Mouse (Mus musculus): ENCODE measurements around the gene Cep295. TPM values are rescaled to one million over a fixed set of nuclear protein-coding genes. Genes with fewer than 3 reads are reported as not detected.
A peak's percentile ranks its signal among the peaks of the same experiment; 100 is the strongest.
"Not testable (repeated sequence)": the region's sequence is repeated elsewhere in the genome, so short reads cannot be mapped to it uniquely, and the experiment has no call there.

Cep295 gene
- polyA plus RNA-seq, 1 experiment from 2014 or later, result 26.9 TPM

GRCm38 (mm10) chr9:15356916-15357483 lies 588 bp downstream of the Cep295 start:
- Histone ChIP-seq H3K4me2 (replicated peaks; ENCODE audit: low read depth, low read length) (peak overlapping the region; percentile 56), H3K4me1 (ENCODE audit: control insufficient read depth, insufficient read depth, low read length) (0 out of 2 replicates have a peak, but pooled peaks cover 6% of the 10 kb centered on the region), H3K4me3 (ENCODE audit: low read length) (peak overlapping the region; percentile 90), H3K27ac (ENCODE audit: low read depth, low read length) (peak overlapping the region; percentile 81), H3K9ac (ENCODE audit: low read depth, low read length) (peak overlapping the region; percentile 85), H3K27me3 (ENCODE audit: control insufficient read depth, insufficient read depth, low read length) (no peaks in the 10 kb centered on the region), H3K36me3 (ENCODE audit: control insufficient read depth, insufficient read depth, low read length) (peaks cover 14% of the 10 kb centered on the region), H3K9me3 (ENCODE audit: control insufficient read depth, low read length) (no peaks in the 10 kb centered on the region)
- no peak; the same call in 1 of the 2 replicates for ATAC-seq (ENCODE audit: low FRiP score, low TSS enrichment)
- 0% methylated on average over 9 of the region's 9 CpGs for WGBS

- H3K4me1 ChIP-seq (ENCODE audit: control insufficient read depth, insufficient read depth, low read length), result no peaks in the 10 kb centered on the region
- no peak overlapping the region for H3K4me3 ChIP-seq (ENCODE audit: low read length)
- H3K9ac ChIP-seq (ENCODE audit: low read depth, low read length), result no peak overlapping the region
- peaks cover 71% of the 10 kb centered on the region for H3K36me3 ChIP-seq (ENCODE audit: control insufficient read depth, insufficient read depth, low read length)
- H3K27ac ChIP-seq (ENCODE audit: low read depth, low read length), result no peak overlapping the region
- peak; percentile 64; the same call in 1 of the 2 replicates for ATAC-seq (ENCODE audit: low FRiP score, low TSS enrichment)
- no peaks in the 10 kb centered on the region for H3K27me3 ChIP-seq (ENCODE audit: control insufficient read depth, insufficient read depth, low read length)
- no peak overlapping the region for H3K4me2 ChIP-seq (replicated peaks; ENCODE audit: low read depth, low read length)
- WGBS, result 44% methylated on average over 2 of the region's 2 CpGs
- no peaks in the 10 kb centered on the region for H3K9me3 ChIP-seq (ENCODE audit: control insufficient read depth, low read length)
Measured at GRCm38 (mm10) chr9:15349925-15350324, 7.7 kb downstream of the Cep295 start.

DNA sequence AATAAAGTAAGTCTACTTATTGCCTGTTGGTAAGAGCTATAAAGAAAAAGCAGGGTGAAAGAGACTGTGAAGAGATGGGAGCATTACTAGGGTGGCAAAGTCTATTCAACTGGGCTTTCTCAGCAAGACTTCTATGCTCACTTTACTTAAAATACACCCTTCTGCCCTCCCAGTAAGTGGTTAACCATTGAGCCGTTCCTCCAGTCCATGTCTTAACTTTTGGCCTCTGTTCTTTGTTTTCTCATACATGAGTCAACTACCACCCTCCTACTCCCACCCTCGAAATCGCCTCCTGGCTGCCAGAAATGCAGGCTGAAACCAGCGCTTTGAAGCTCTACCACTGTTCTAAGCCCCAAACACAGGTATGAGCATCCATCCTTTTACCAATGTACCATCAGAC lies 19.8 kb downstream of the Cep295 start:
- Histone ChIP-seq H3K27me3 (ENCODE audit: control insufficient read depth, insufficient read depth, low read length) (no peaks in the 10 kb centered on the region), H3K9ac (ENCODE audit: low read depth, low read length) (no peak overlapping the region), H3K4me3 (ENCODE audit: low read length) (no peak overlapping the region), H3K36me3 (ENCODE audit: control insufficient read depth, insufficient read depth, low read length) (peaks cover 92% of the 10 kb centered on the region), H3K27ac (ENCODE audit: low read depth, low read length) (no peak overlapping the region), H3K4me1 (ENCODE audit: control insufficient read depth, insufficient read depth, low read length) (no peaks in the 10 kb centered on the region), H3K9me3 (ENCODE audit: control insufficient read depth, low read length) (no peaks in the 10 kb centered on the region), H3K4me2 (replicated peaks; ENCODE audit: low read depth, low read length) (no peak overlapping the region)
- 83% methylated on average over 4 of the region's 4 CpGs for WGBS
- no peak for ATAC-seq (ENCODE audit: low FRiP score, low TSS enrichment)

GRCm38 (mm10) chr9:15318170-15318742 lies 39.3 kb downstream of the Cep295 start:
- Histone ChIP-seq H3K27ac (ENCODE audit: low read depth, low read length) (no peak overlapping the region), H3K9ac (ENCODE audit: low read depth, low read length) (no peak overlapping the region), H3K4me2 (replicated peaks; ENCODE audit: low read depth, low read length) (no peak overlapping the region), H3K27me3 (ENCODE audit: control insufficient read depth, insufficient read depth, low read length) (no peaks in the 10 kb centered on the region), H3K36me3 (ENCODE audit: control insufficient read depth, insufficient read depth, low read length) (peaks cover 68% of the 10 kb centered on the region), H3K4me3 (ENCODE audit: low read length) (no peak overlapping the region), H3K9me3 (ENCODE audit: control insufficient read depth, low read length) (no peaks in the 10 kb centered on the region), H3K4me1 (ENCODE audit: control insufficient read depth, insufficient read depth, low read length) (no peaks in the 10 kb centered on the region)
- ATAC-seq (ENCODE audit: low FRiP score, low TSS enrichment), result 0 out of 2 replicates have a peak, but pooled peaks have one; percentile 15
- 70% methylated on average over 2 of the region's 2 CpGs for WGBS

DNA sequence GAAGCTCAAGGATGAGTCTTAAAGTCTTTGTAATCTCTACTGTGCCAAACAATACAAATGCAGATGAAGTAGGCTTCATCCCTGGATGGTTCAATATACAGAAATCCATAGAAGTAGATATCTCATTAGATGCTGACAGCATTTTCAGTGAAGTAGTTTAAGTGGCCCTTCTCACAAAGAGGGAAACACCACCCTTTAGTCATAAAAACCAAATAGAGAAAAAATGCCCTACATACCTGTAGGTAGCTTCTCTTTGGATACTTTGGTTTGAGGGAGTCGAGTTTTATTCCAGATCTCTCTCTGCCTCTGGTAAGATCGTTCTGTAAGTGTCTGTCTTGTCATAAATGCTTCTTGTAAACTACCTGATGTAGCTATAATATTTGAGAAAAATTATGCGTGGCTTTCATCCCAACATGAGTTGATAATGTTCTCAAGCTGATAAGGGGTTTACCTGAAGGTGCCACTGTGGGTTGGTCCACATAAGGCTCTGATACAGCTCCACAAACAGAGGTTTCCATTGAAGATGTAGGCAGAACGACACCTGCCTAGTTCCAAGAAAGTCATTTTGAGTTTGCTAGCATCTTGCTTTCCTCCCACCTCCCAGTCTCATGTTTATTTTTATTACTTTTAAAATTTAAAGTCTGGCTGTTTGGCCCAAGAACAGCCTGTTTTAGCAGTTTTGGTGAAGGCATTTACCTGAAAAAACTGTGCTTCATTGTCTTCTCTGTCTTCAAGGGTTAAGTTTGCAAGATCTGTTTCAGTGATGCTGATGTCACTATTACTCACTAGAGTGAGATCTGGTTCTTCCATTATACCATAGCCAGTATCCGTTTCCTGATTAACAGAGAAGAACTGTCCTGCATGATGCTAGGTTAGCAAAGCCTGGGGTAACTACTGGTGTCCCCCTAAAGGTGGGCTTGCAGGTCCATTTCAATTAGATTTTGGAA lies 40.1 kb downstream of the Cep295 start:
- Histone ChIP-seq H3K4me2 (replicated peaks; ENCODE audit: low read depth, low read length) (no peak overlapping the region), H3K27me3 (ENCODE audit: control insufficient read depth, insufficient read depth, low read length) (no peaks in the 10 kb centered on the region), H3K4me1 (ENCODE audit: control insufficient read depth, insufficient read depth, low read length) (no peaks in the 10 kb centered on the region), H3K27ac (ENCODE audit: low read depth, low read length) (no peak overlapping the region), H3K36me3 (ENCODE audit: control insufficient read depth, insufficient read depth, low read length) (peaks cover 69% of the 10 kb centered on the region), H3K9ac (ENCODE audit: low read depth, low read length) (no peak overlapping the region), H3K4me3 (ENCODE audit: low read length) (no peak overlapping the region), H3K9me3 (ENCODE audit: control insufficient read depth, low read length) (no peaks in the 10 kb centered on the region)
- no peak for ATAC-seq (ENCODE audit: low FRiP score, low TSS enrichment)
- WGBS, result 64% methylated on average over 5 of the region's 5 CpGs

GRCm38 (mm10) chr9:15316296-15316695 lies 41.3 kb downstream of the Cep295 start:
- H3K9ac ChIP-seq (ENCODE audit: low read depth, low read length); H3K4me1 ChIP-seq (ENCODE audit: control insufficient read depth, insufficient read depth, low read length); H3K4me3 ChIP-seq (ENCODE audit: low read length); H3K4me2 ChIP-seq (replicated peaks; ENCODE audit: low read depth, low read length); H3K27me3 ChIP-seq (ENCODE audit: control insufficient read depth, insufficient read depth, low read length); H3K9me3 ChIP-seq (ENCODE audit: control insufficient read depth, low read length); H3K27ac ChIP-seq (ENCODE audit: low read depth, low read length); ATAC-seq (ENCODE audit: low FRiP score, low TSS enrichment): not testable (repeated sequence)
- peaks cover 69% of the 10 kb centered on the region for H3K36me3 ChIP-seq (ENCODE audit: control insufficient read depth, insufficient read depth, low read length)
- WGBS, result 100% methylated on average over 1 of the region's 2 CpGs

DNA sequence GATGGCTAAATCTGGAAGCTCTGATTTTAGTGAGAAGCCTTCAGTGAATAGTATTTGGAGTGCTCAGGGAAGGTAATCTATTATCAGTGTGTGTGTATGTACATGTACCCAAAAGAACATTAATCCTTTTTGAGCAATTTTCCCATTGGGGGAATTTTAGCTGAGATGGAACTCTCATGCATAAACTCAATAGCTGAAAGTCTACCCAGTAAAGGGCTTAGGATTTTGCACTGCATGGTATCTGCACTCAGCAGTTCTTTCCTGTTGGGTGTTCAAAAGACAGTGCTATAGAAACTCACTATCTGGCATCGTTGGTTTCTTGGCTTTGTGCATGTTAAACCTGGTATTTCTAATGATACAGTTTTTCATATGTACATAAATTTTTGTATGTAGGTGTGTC lies 43.0 kb downstream of the Cep295 start:
- ATAC-seq (ENCODE audit: low FRiP score, low TSS enrichment), result no peak
- Histone ChIP-seq H3K9ac (ENCODE audit: low read depth, low read length) (no peak overlapping the region), H3K4me3 (ENCODE audit: low read length) (no peak overlapping the region), H3K27ac (ENCODE audit: low read depth, low read length) (no peak overlapping the region), H3K4me1 (ENCODE audit: control insufficient read depth, insufficient read depth, low read length) (no peaks in the 10 kb centered on the region), H3K27me3 (ENCODE audit: control insufficient read depth, insufficient read depth, low read length) (no peaks in the 10 kb centered on the region), H3K4me2 (replicated peaks; ENCODE audit: low read depth, low read length) (no peak overlapping the region), H3K9me3 (ENCODE audit: control insufficient read depth, low read length) (no peaks in the 10 kb centered on the region), H3K36me3 (ENCODE audit: control insufficient read depth, insufficient read depth, low read length) (peaks cover 83% of the 10 kb centered on the region)
- 97% methylated on average over 1 of the region's 1 CpGs for WGBS

GRCm38 (mm10) chr9:15313633-15314032 lies 44.0 kb downstream of the Cep295 start:
- WGBS, result 91% methylated on average over 5 of the region's 5 CpGs
- no peak overlapping the region for H3K4me2 ChIP-seq (replicated peaks; ENCODE audit: low read depth, low read length)
- ATAC-seq (ENCODE audit: low FRiP score, low TSS enrichment), result no peak

More at GRCm38 (mm10) chr9:15313633-15314032, 44.0 kb downstream of the Cep295 start:
- no peak overlapping the region for H3K4me3 ChIP-seq (ENCODE audit: low read length)
- no peaks in the 10 kb centered on the region for H3K27me3 ChIP-seq (ENCODE audit: control insufficient read depth, insufficient read depth, low read length)
- H3K27ac ChIP-seq (ENCODE audit: low read depth, low read length), result no peak overlapping the region
- no peak overlapping the region for H3K9ac ChIP-seq (ENCODE audit: low read depth, low read length)
- no peaks in the 10 kb centered on the region for H3K9me3 ChIP-seq (ENCODE audit: control insufficient read depth, low read length)
- H3K36me3 ChIP-seq (ENCODE audit: control insufficient read depth, insufficient read depth, low read length), result peaks cover 93% of the 10 kb centered on the region
- H3K4me1 ChIP-seq (ENCODE audit: control insufficient read depth, insufficient read depth, low read length), result peaks cover 9% of the 10 kb centered on the region; the same call in 1 of the 2 replicates

All from kidney, embryonic 14.5 days (tissue).